Mouse (Mus musculus): ENCODE data around the gene Brat1.

Brat1 gene

DNA sequence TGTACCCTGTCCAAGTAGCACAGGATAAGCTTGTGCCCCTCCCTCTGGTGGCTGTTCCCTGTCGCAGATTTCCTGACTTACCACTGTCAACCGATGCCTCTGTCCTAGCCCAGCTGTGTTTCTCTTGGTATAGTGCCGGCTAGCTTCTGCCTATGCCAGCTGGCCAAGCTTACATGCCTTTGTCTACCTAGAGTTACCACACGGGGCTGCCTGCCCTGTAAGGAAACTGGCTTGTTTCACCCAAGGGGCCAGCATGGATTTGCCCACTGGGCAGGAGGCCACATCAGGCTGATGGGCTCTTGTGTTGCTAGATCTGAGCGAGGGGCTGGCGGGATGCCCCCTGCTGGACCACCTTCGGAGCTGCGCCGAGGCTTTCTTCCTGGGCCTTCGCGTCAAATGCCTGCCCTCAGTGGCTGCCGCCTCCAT, 38.9 kb downstream of the Brat1 start:
- no peak for DNase-seq (ENCODE audit: low read depth, low spot score)

DNA sequence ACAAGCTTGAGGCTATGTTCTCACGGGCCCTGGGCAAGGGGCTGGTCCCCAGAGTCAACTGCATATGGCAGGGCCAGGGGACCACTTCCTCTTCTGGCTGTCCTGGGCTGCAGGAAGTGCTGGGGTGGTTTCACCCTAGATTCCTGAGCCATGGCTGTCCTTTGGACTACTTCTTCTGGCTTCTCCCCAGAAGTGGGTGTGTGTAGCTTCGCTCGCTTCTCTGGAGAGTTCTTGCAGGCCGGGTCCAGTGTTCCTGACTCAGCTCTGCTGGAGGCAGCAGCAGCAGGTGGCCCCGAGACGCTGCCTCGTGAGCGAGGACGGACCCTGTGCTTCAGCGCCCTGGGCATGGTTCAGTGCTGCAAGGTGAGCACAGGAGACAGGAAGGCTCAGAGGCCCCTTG, 43.6 kb downstream of the Brat1 start:
- DNase-seq (ENCODE audit: low read depth, low spot score): no peak

DNA sequence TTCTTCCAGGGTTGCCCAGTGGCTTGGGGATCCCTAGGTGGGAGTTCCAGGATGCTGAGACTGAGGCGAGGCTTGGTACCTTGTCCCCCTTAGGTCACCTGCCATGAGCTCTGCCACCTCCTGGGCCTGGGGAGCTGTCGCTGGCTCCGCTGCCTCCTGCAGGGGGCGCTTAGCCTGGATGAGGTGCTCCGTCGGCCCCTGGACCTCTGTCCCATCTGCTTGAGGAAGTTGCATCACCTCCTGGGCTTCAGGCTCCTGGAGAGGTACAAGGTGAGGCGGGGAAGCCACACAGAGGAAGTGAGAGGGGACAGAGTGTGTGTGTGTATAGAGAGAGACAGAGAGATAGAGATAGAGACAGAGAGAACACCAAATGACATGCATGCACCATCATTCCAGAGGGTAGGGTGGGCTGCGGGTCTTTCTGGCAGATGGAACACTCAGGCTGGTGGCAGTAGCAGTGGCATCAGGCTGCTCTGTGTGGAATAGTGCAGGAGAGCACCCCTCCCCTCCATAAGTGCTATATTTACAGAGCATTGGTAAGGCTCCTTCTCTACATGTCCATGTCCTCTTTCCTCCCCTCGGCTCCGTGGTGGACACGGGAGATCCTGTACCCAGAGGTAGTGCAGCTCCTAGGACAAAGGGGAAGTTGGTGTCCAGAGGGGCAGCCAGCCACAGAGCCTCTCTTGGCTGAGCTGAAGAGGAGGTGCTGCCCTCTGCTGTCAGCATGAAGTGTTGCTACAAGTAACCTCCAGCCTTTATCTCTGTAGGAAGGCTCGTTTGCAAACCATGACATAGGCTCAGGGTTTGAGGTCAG, 44.5 kb downstream of the Brat1 start:
- peak; percentile 42 for DNase-seq (ENCODE audit: low read depth, low spot score)

DNA sequence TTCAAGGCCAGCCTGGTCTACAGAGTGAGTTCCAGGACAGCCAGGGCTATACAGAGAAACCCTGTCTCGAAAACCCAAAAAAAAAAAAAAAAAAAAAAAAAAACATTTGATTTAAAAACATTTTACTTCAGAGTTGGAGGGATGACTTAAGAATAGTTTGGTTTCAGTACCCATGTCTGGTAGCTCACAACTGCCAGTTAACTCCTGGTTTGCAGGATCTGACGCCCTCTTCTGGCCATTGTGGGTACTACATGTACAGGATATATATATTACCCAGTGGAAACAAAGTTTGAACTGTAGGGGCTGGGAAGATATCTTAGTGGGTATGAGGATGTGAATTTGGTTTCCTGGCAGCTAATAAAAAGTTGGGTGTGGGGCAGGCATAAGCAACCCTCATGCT, 46.1 kb downstream of the Brat1 start:
- no peak for DNase-seq (ENCODE audit: low read depth, low spot score)

DNA sequence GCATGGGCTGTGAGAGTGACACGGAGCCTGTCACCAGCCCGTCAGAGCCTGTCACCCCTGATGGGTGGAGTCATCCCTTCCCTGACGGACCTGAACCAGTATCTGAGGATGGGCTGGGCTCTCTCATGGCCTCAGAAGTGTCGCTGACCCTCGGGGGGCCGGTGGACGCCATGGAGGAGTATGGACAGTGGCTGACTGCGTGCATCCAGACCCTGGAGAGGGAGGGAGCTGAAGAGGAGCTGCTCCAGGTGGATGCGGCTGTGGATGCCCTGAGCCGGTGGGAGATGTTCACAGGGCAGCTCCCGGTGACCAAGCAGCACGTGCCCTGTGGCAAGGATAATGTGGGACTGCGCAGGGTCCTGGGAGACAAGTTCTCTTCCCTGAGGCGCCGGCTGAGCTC, 47.2 kb downstream of the Brat1 start:
- no peak for DNase-seq (ENCODE audit: low read depth, low spot score)

DNA sequence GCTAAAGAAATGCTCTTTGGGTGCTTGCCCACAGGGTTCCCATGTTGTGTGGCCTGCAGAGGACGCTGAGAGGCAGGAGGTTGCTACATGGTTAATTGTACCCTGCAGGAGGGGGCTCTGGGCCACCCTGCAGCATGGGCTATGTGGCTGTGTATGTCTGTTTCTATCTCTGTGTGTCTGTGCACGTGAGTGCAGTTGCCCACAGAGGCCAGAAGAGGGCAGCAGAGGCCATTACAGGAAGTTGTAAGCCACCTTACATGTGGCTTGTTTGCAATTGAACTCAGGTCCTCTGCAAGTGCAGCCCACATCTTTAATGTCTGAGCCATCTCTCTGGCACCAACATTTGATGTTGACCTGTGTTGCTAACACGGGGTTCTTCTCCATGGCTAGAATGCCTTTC, 47.8 kb downstream of the Brat1 start:
- DNase-seq (ENCODE audit: low read depth, low spot score): no peak

DNA sequence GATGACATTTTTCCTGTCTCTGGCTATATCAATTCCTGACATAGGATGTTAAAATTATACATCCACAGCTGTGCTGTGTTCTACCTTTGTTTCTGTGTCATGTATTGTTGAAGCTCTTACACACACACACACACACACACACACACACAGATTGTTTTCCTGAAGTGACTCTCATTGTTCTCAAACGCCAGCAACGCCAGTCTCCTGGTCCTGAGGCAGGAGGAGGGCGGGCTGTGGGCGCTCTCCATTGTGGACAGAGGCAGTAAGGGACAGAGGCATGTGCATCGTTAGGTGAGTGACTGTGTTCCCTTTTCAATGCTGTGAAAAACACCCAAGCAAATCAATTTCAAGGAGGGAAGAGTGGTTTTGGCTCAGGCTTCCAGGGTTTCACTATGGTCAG, 48.4 kb downstream of the Brat1 start:
- DNase-seq (ENCODE audit: low read depth, low spot score): no peak

DNA sequence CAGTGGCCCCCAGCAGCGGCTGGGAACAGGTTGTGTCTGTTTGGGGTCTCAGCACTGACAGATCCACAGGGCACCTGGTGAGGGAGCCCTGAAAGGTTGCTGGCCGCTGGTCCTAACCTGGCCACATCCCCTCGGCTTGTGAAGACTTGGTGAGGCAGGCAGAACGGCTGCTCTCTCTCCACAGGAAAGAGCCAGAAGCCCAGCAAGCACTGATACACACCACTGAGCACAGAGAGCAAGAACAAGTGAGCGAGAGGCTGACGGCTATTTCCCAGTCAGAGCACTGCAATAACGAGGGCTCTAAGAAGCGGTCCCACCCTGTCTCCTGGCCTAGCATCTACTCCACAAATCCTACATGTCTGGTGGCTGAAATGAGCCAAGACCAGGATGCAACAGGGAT, 54.1 kb downstream of the Brat1 start:
- no peak for DNase-seq (ENCODE audit: low read depth, low spot score)

DNA sequence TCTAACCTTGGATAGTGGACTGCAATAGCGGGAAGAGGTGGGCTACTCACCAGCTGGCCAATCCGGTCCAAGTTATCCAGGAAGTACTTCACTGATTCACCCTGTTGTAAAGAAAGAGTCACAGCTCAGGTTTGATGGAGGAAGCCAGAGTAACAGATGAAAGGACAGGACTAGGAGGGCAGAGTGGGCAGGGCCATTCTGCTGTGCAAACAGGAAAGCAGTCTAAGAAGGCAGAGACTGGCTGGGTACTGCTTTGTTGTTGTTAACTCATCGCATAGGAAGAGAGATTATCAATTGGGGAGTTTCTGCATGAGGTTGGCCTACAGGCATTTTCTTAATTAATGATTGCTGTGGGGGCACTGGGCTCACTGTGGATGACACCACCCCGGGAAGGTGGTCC, 57.7 kb downstream of the Brat1 start:
- no peak for DNase-seq (ENCODE audit: low read depth, low spot score)

DNA sequence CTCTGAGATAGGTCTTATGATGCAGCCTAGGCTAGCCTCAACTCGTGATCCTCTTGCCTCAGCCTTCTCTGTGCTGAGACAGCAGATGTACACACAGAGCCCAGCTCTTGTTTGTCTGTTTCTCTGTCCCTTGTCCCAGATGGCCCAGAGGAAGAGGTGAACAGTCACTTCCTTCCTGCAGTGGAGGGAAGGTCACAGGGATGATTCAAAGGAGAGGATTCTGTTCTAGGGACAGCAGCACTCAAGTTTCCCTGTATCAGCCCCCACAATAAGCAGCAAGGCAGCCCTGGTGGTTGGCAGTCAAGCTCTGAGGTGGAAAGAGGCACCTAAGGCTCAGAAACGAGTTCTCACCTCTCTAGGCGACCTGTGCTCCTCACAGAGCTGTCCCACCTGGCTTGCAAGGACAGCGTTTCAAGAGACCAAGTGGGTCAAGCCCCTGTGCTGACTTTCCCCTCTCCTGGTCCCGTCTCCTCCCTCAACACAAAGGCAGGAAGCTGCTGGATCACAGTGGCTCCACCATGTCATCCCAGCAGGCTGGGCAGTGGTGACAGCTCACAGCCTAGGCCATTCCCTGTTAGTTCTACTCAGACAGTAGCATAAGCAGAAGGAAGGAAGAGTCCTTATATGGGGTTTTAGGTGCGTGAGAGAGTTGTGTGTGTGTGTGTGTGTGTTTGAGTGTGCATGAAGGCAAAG, 60.3 kb downstream of the Brat1 start:
- no peak for DNase-seq (ENCODE audit: low read depth, low spot score)

DNA sequence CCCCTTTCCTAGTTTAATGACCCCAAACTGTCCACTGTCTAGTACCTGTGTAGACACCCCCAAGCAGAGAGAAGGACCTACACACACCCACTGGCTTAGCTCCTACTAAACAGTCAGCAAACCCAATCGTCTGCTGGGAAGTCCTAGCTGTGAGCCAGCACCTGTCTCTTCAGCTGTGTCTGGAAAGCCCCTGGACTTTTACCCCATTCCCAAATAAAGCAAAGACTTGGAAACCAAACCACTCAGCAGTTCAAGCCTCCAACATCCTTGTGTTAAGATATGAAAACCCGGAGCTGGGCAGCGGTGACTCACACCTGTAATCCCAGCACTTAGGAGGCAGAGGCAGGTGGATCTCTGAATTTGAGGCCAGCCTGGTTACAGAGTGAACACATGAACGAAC, 61.8 kb downstream of the Brat1 start:
- DNase-seq (ENCODE audit: low read depth, low spot score): no peak

DNA sequence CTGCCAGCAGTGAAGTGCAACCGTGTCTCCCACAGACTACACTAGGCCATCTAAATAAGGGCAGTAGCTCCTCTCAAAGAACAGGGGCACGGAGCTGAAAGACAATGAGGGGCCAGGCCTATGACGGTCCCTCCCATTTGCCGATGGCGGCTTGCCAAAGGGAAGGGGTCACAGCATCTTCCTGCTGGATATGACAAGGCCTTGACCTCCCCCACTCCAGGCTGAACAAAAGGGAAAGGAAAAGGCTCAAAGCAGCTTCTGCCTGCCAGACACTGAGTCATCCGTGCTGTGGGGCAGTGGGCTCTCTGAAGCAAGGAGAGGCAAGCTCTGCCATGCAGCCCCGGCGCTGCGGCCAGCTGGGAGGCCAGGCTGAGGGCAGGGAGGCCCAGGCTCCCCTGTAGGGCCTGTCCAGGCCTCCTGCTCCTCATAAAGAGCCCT, 62.9 kb downstream of the Brat1 start:
- no peak for DNase-seq (ENCODE audit: low read depth, low spot score)

DNA sequence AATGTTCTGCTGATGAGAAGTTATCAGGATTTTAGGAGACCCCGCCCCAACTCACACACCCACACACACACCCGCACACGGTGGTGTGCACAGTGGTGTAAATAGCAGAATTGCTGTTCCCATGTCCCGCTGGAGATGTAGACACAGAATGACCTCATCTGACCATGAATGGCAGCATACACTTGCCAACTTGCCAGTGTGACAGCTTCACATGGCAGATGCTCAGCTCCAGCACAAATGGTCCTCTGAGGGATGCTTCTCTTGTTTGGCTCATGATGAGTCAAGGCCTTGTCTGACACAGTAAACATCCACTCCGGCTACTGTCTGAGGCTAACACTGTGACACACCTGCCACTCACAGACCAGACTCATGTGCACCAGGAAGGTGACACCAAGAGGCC, 63.5 kb downstream of the Brat1 start:
- DNase-seq (ENCODE audit: low read depth, low spot score): no peak
